Mouse (Mus musculus): Measurements from ENCODE around the gene Bcl7b.

- TF ChIP-seq CTCF (IDR thresholded peaks at IDR 0.05) (no peak), EP300 (IDR thresholded peaks at IDR 0.05) (no peak)
These were observed 38.3 kb upstream of the Bcl7b start for GRCm38 (mm10) chr5:135129747-135130146.
